Mouse (Mus musculus) megakaryocyte, embryonic 14.5 days (primary cell): ENCODE data around the gene Adam12.

Source experiments
- FLI1 ChIP-seq: IDR thresholded peaks from 2 replicates; pipeline ENCODE4 v1.6.1; 2012; ENCODE audit warnings: low read length, inconsistent platforms, mixed read lengths
- GATA1 ChIP-seq: IDR thresholded peaks from 3 replicates; pipeline ENCODE4 v1.6.1; 2012; ENCODE audit warnings: mixed read lengths, low read length, inconsistent platforms, borderline replicate concordance

DNA sequence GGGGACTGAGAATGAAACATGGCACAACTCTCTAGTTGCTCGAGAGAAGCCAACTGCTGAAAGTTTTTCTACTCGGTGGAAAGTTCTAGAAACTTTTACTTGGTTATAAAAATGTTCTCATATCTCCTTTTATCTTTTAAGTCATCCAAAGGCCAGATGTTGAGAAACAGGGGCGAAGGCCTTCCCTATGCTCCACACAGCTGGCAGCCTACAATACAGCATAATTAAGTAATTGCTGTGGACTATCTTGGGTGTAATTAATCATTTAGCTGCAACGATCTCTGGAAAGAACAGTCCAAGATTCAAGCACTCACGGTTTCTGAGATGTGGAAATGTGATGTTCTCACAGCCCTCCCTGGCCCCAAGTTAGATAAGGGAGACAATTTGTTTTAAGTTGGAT, 243.6 kb downstream of the Adam12 start:
- TF ChIP-seq GATA1 (no peak), FLI1 (no peak)
